Mouse (Mus musculus): Measurements from ENCODE around the gene Cux2. TPM values are rescaled to one million over a fixed set of nuclear protein-coding genes. Genes with fewer than 3 reads are reported as not detected.
A peak's percentile ranks its signal among the peaks of the same experiment; 100 is the strongest.

Gene Cux2
- polyA plus RNA-seq, 1 experiment from 2014 or later = 4.9 TPM

GRCm38 (mm10) chr5:122079796-122080195, 29.9 kb upstream of the Cux2 start:
- 79% methylated on average over 7 of the region's 7 CpGs for WGBS
- DNase-seq (ENCODE audit: low spot score) = peak; percentile 38
- H3K36me3 ChIP-seq (replicated peaks) = no peaks in the 10 kb centered on the region
- no peak overlapping the region for H3K27ac ChIP-seq (replicated peaks)
- no peaks in the 10 kb centered on the region for H3K9me3 ChIP-seq
- no peaks in the 10 kb centered on the region; the same call in 1 of the 2 replicates for H3K27me3 ChIP-seq (replicated peaks; ENCODE audit: low read depth, poor library complexity, severe bottlenecking)
- H3K4me3 ChIP-seq = no peak overlapping the region
- H3K4me1 ChIP-seq = peaks cover 5% of the 10 kb centered on the region; the same call in 1 of the 2 replicates

GRCm38 (mm10) chr5:122077244-122077643, 27.3 kb upstream of the Cux2 start:
- no peak overlapping the region for H3K27ac ChIP-seq (replicated peaks)
- peaks cover 5% of the 10 kb centered on the region; the same call in 1 of the 2 replicates for H3K4me1 ChIP-seq
- H3K9me3 ChIP-seq = no peaks in the 10 kb centered on the region
- no peaks in the 10 kb centered on the region for H3K36me3 ChIP-seq (replicated peaks)
- DNase-seq (ENCODE audit: low spot score) = no peak
- no peak overlapping the region for H3K4me3 ChIP-seq
- H3K27me3 ChIP-seq (replicated peaks; ENCODE audit: low read depth, poor library complexity, severe bottlenecking) = no peaks in the 10 kb centered on the region
- 83% methylated on average over 4 of the region's 4 CpGs for WGBS

GRCm38 (mm10) chr5:122075736-122076135, 25.8 kb upstream of the Cux2 start:
- Histone ChIP-seq H3K27me3 (replicated peaks; ENCODE audit: low read depth, poor library complexity, severe bottlenecking) (no peaks in the 10 kb centered on the region), H3K4me1 (peaks cover 5% of the 10 kb centered on the region; the same call in 1 of the 2 replicates), H3K4me3 (no peak overlapping the region), H3K9me3 (no peaks in the 10 kb centered on the region), H3K27ac (replicated peaks) (no peak overlapping the region), H3K36me3 (replicated peaks) (no peaks in the 10 kb centered on the region)
- no peak for DNase-seq (ENCODE audit: low spot score)
- WGBS = 56% methylated on average over 3 of the region's 3 CpGs

GRCm38 (mm10) chr5:122071997-122072396, 22.1 kb upstream of the Cux2 start:
- H3K36me3 ChIP-seq (replicated peaks) = no peaks in the 10 kb centered on the region
- H3K4me3 ChIP-seq = no peak overlapping the region
- peaks cover 6% of the 10 kb centered on the region; the same call in 1 of the 2 replicates for H3K27me3 ChIP-seq (replicated peaks; ENCODE audit: low read depth, poor library complexity, severe bottlenecking)
- 74% methylated on average over 4 of the region's 4 CpGs for WGBS
- no peaks in the 10 kb centered on the region for H3K9me3 ChIP-seq
- DNase-seq (ENCODE audit: low spot score) = no peak
- no peaks in the 10 kb centered on the region for H3K4me1 ChIP-seq
- H3K27ac ChIP-seq (replicated peaks) = no peak overlapping the region

GRCm38 (mm10) chr5:122070963-122071800, 21.3 kb upstream of the Cux2 start:
- H3K27me3 ChIP-seq (replicated peaks; ENCODE audit: low read depth, poor library complexity, severe bottlenecking) = peaks cover 6% of the 10 kb centered on the region; the same call in 1 of the 2 replicates
- no peaks in the 10 kb centered on the region for H3K4me1 ChIP-seq
- no peak overlapping the region for H3K27ac ChIP-seq (replicated peaks)
- no peak overlapping the region for H3K4me3 ChIP-seq
- no peaks in the 10 kb centered on the region for H3K9me3 ChIP-seq
- 89% methylated on average over 16 of the region's 16 CpGs for WGBS
- DNase-seq (ENCODE audit: low spot score) = no peak
- no peaks in the 10 kb centered on the region for H3K36me3 ChIP-seq (replicated peaks)

GRCm38 (mm10) chr5:122068563-122068962, 18.7 kb upstream of the Cux2 start:
- no peak for DNase-seq (ENCODE audit: low spot score)
- H3K9me3 ChIP-seq = no peaks in the 10 kb centered on the region
- no peaks in the 10 kb centered on the region; the same call in 1 of the 2 replicates for H3K4me1 ChIP-seq
- peaks cover 9% of the 10 kb centered on the region; the same call in 1 of the 2 replicates for H3K27me3 ChIP-seq (replicated peaks; ENCODE audit: low read depth, poor library complexity, severe bottlenecking)
- no peak overlapping the region for H3K4me3 ChIP-seq
- no peaks in the 10 kb centered on the region for H3K36me3 ChIP-seq (replicated peaks)
- H3K27ac ChIP-seq (replicated peaks) = no peak overlapping the region
- 75% methylated on average over 13 of the region's 13 CpGs for whole genome bisulfite sequencing

- H3K27me3 ChIP-seq (replicated peaks; ENCODE audit: low read depth, poor library complexity, severe bottlenecking) = peaks cover 23% of the 10 kb centered on the region; the same call in 1 of the 2 replicates
- WGBS = 78% methylated on average over 25 of the region's 25 CpGs
- H3K4me1 ChIP-seq = peaks cover 38% of the 10 kb centered on the region
- H3K27ac ChIP-seq (replicated peaks) = no peak overlapping the region
- DNase-seq (ENCODE audit: low spot score) = no peak
- H3K36me3 ChIP-seq (replicated peaks) = no peaks in the 10 kb centered on the region
- no peak overlapping the region for H3K4me3 ChIP-seq
- H3K9me3 ChIP-seq = no peaks in the 10 kb centered on the region
These were observed 13.5 kb upstream of the Cux2 start for GRCm38 (mm10) chr5:122063204-122063933.

GRCm38 (mm10) chr5:122062479-122062878, 12.6 kb upstream of the Cux2 start:
- peaks cover 38% of the 10 kb centered on the region for H3K4me1 ChIP-seq
- 40% methylated on average over 12 of the region's 12 CpGs for WGBS
- DNase-seq (ENCODE audit: low spot score) = no peak
- H3K4me3 ChIP-seq = no peak overlapping the region
- no peaks in the 10 kb centered on the region for H3K36me3 ChIP-seq (replicated peaks)
- H3K27ac ChIP-seq (replicated peaks) = no peak overlapping the region
- H3K27me3 ChIP-seq (replicated peaks; ENCODE audit: low read depth, poor library complexity, severe bottlenecking) = peaks cover 19% of the 10 kb centered on the region; the same call in 1 of the 2 replicates
- peaks cover 5% of the 10 kb centered on the region for H3K9me3 ChIP-seq

GRCm38 (mm10) chr5:122060767-122061333, 10.9 kb upstream of the Cux2 start:
- peak overlapping the region; percentile 42 for H3K4me3 ChIP-seq
- peak; percentile 74 for DNase-seq (ENCODE audit: low spot score)
- peaks cover 16% of the 10 kb centered on the region; the same call in 1 of the 2 replicates for H3K27me3 ChIP-seq (replicated peaks; ENCODE audit: low read depth, poor library complexity, severe bottlenecking)
- WGBS = 21% methylated on average over 12 of the region's 12 CpGs
- peaks cover 9% of the 10 kb centered on the region for H3K9me3 ChIP-seq
- peak overlapping the region; percentile 67 for H3K27ac ChIP-seq (replicated peaks)
- no peaks in the 10 kb centered on the region for H3K36me3 ChIP-seq (replicated peaks)
- peaks cover 38% of the 10 kb centered on the region for H3K4me1 ChIP-seq

- DNase-seq (ENCODE audit: low spot score) = peak; percentile 84
- 28% methylated on average over 39 of the region's 39 CpGs for WGBS
- Histone ChIP-seq H3K36me3 (replicated peaks) (no peaks in the 10 kb centered on the region), H3K4me3 (peak overlapping the region; percentile 44), H3K9me3 (peaks cover 9% of the 10 kb centered on the region), H3K27me3 (replicated peaks; ENCODE audit: low read depth, poor library complexity, severe bottlenecking) (peaks cover 16% of the 10 kb centered on the region), H3K27ac (replicated peaks) (peak overlapping the region; percentile 49), H3K4me1 (peaks cover 44% of the 10 kb centered on the region)
These were observed 9.4 kb upstream of the Cux2 start for GRCm38 (mm10) chr5:122059060-122060017.

GRCm38 (mm10) chr5:122057622-122058021, 7.7 kb upstream of the Cux2 start:
- Histone ChIP-seq H3K36me3 (replicated peaks) (no peaks in the 10 kb centered on the region), H3K27me3 (replicated peaks; ENCODE audit: low read depth, poor library complexity, severe bottlenecking) (peaks cover 27% of the 10 kb centered on the region), H3K9me3 (peaks cover 9% of the 10 kb centered on the region), H3K4me3 (no peak overlapping the region), H3K27ac (replicated peaks) (no peak overlapping the region), H3K4me1 (peaks cover 52% of the 10 kb centered on the region)
- DNase-seq (ENCODE audit: low spot score) = no peak
- WGBS = 66% methylated on average over 6 of the region's 6 CpGs

All from embryonic facial prominence, embryonic 10.5 days (tissue).